Mouse (Mus musculus): ENCODE measurements around the gene Tjp2.
"Not testable (repeated sequence)": the region's sequence is repeated elsewhere in the genome, so short reads cannot be mapped to it uniquely, and the experiment has no call there.

- not testable (repeated sequence) for TF ChIP-seq JUND (conservative IDR thresholded peaks at IDR 0.05; ENCODE audit: low read depth, low read length); TCF12 (IDR thresholded peaks at IDR 0.05; ENCODE audit: low read depth, low read length); PAX5 (IDR thresholded peaks at IDR 0.05; ENCODE audit: low read length); CTCF (conservative IDR thresholded peaks at IDR 0.05 in 1 of 2, IDR thresholded peaks at IDR 0.05 in 1 of 2; ENCODE audit: low read depth in 2 of 2, low read length in 2 of 2); POLR2A (IDR thresholded peaks at IDR 0.05; ENCODE audit: low read depth, low read length); EP300 (IDR thresholded peaks at IDR 0.05; ENCODE audit: low read length); ZNF384 (IDR thresholded peaks at IDR 0.05; ENCODE audit: low read depth, low read length); HCFC1 (IDR thresholded peaks at IDR 0.05; ENCODE audit: low read depth, low read length)
Measured at GRCm38 (mm10) chr19:24187358-24187757, 37.5 kb downstream of the Tjp2 start.
